Mouse (Mus musculus) embryonic facial prominence, embryonic 12.5 days (tissue): ENCODE data around the gene Ppm1l. TPM values are rescaled to one million over a fixed set of nuclear protein-coding genes. Genes with fewer than 3 reads are reported as not detected.

ENCODE experiments used
- ATAC-seq: fragments of 200-750 bp; cut with Nextera tagmentation; 2 replicates; pipeline ENCODE4 v1.8.0; 2017; ENCODE audit not compliant: insufficient number of reproducible peaks, insufficient read depth, low FRiP score, low TSS enrichment
- H3K27ac ChIP-seq: fragments of 300-500 bp; sonication (generic); 2 replicates; pipeline ENCODE4 v1.5.1; 2016; ENCODE audit warnings: mild to moderate bottlenecking
- H3K27me3 ChIP-seq: fragments of 300-500 bp; sonication (generic); 2 replicates; pipeline ENCODE4 v1.6.1; 2016; ENCODE audit warnings: mild to moderate bottlenecking, moderate library complexity
- H3K36me3 ChIP-seq: fragments of 300-500 bp; sonication (generic); 2 replicates; pipeline ENCODE4 v1.6.1; 2016; ENCODE audit warnings: mild to moderate bottlenecking
- H3K4me1 ChIP-seq: fragments of 300-500 bp; sonication (generic); 2 replicates; pipeline ENCODE4 v1.6.1; 2016
- H3K4me2 ChIP-seq: fragments of 300-500 bp; sonication (generic); replicated peaks from 2 replicates; pipeline ENCODE4 v1.6.1; 2016; ENCODE audit warnings: mild to moderate bottlenecking, moderate library complexity
- H3K4me3 ChIP-seq: fragments of 300-500 bp; sonication (generic); 2 replicates; pipeline ENCODE4 v1.5.1; 2016; ENCODE audit warnings: mild to moderate bottlenecking
- H3K9ac ChIP-seq: fragments of 300-500 bp; sonication (generic); 2 replicates; pipeline ENCODE4 v1.6.1; 2016; ENCODE audit warnings: mild to moderate bottlenecking, moderate library complexity
- H3K9me3 ChIP-seq: fragments of 300-500 bp; sonication (generic); 2 replicates; pipeline ENCODE4 v1.6.1; 2016; ENCODE audit warnings: mild to moderate bottlenecking, moderate library complexity
- WGBS: fragments of 180-500 bp; shearing (Covaris S2); methylation state at CpG from one replicate; pipeline ENCODE4 v1.1.7; 2016; 5-methylcytosine and 5-hydroxymethylcytosine counted together
- polyA plus RNA-seq: library from polyadenylated mRNA; unstranded; fragments of >200 nt; fragmentation: Nextera tagmentation; extraction: Ambion mirVana; gene quantifications from 2 replicates; pipeline ENCODE4 v1.2.1, GENCODE M21; 2016

The Ppm1l gene
- polyA plus RNA-seq, 1 experiment from 2014 or later = 11.9 TPM

GRCm38 (mm10) chr3:69593426-69593825 lies 276.8 kb downstream of the Ppm1l start:
- no peaks in the 10 kb centered on the region for H3K36me3 ChIP-seq
- no peaks in the 10 kb centered on the region for H3K9me3 ChIP-seq
- 90% methylated on average over 8 of the region's 8 CpGs for WGBS
- no peak overlapping the region for H3K4me2 ChIP-seq
- ATAC-seq = no peak
- H3K27ac ChIP-seq = no peak overlapping the region
- peaks cover 8% of the 10 kb centered on the region for H3K4me1 ChIP-seq
- no peaks in the 10 kb centered on the region for H3K27me3 ChIP-seq
- no peak overlapping the region for H3K4me3 ChIP-seq
- H3K9ac ChIP-seq = no peak overlapping the region

GRCm38 (mm10) chr3:69594071-69594470 lies 277.4 kb downstream of the Ppm1l start:
- no peak for ATAC-seq
- no peak overlapping the region for H3K4me2 ChIP-seq
- no peaks in the 10 kb centered on the region for H3K9me3 ChIP-seq
- 74% methylated on average over 9 of the region's 9 CpGs for WGBS
- peaks cover 8% of the 10 kb centered on the region for H3K4me1 ChIP-seq
- no peak overlapping the region for H3K4me3 ChIP-seq
- no peak overlapping the region for H3K9ac ChIP-seq
- no peak overlapping the region for H3K27ac ChIP-seq
- no peaks in the 10 kb centered on the region for H3K27me3 ChIP-seq
- H3K36me3 ChIP-seq = no peaks in the 10 kb centered on the region

GRCm38 (mm10) chr3:69596116-69596515 lies 279.5 kb downstream of the Ppm1l start:
- WGBS = 83% methylated on average over 3 of the region's 3 CpGs
- no peak overlapping the region for H3K4me3 ChIP-seq
- ATAC-seq = no peak
- H3K36me3 ChIP-seq = no peaks in the 10 kb centered on the region
- no peak overlapping the region for H3K4me2 ChIP-seq
- no peaks in the 10 kb centered on the region for H3K9me3 ChIP-seq
- no peaks in the 10 kb centered on the region for H3K27me3 ChIP-seq
- H3K9ac ChIP-seq = no peak overlapping the region
- H3K27ac ChIP-seq = no peak overlapping the region
- H3K4me1 ChIP-seq = peaks cover 8% of the 10 kb centered on the region

DNA sequence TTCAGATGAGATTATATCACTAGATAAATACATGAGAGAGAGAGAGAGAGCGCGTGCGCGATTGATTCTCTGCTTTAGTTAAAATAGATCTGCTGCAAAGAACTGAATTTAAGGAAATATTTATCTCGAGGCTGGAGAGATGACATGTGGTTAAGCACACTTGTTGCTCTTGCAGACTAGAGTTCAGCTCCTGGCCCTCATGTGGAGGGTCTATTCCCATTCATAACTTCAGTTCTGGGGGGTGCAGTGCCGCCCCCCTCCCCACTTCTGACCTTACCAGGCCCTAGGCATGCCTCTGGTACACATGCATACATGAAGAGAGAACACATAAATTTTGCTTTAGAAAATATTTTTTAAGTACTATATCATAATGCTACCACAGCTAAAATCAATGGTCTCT lies 280.6 kb downstream of the Ppm1l start:
- no peak for ATAC-seq
- H3K9ac ChIP-seq = no peak overlapping the region
- 84% methylated on average over 6 of the region's 6 CpGs for WGBS
- H3K4me2 ChIP-seq = peak overlapping the region; percentile 78
- no peaks in the 10 kb centered on the region for H3K27me3 ChIP-seq
- no peaks in the 10 kb centered on the region for H3K9me3 ChIP-seq
- H3K4me3 ChIP-seq = peak overlapping the region; percentile 71
- no peak overlapping the region for H3K27ac ChIP-seq
- H3K36me3 ChIP-seq = no peaks in the 10 kb centered on the region
- H3K4me1 ChIP-seq = peaks cover 8% of the 10 kb centered on the region

GRCm38 (mm10) chr3:69597816-69598215 lies 281.2 kb downstream of the Ppm1l start:
- Histone ChIP-seq H3K4me3 (peak overlapping the region; percentile 71), H3K27ac (no peak overlapping the region), H3K36me3 (no peaks in the 10 kb centered on the region), H3K4me2 (peak overlapping the region; percentile 78), H3K4me1 (peaks cover 8% of the 10 kb centered on the region), H3K9ac (peak overlapping the region; percentile 88), H3K9me3 (no peaks in the 10 kb centered on the region), H3K27me3 (no peaks in the 10 kb centered on the region)
- ATAC-seq = no peak
- 9% methylated on average over 7 of the region's 7 CpGs for WGBS

DNA sequence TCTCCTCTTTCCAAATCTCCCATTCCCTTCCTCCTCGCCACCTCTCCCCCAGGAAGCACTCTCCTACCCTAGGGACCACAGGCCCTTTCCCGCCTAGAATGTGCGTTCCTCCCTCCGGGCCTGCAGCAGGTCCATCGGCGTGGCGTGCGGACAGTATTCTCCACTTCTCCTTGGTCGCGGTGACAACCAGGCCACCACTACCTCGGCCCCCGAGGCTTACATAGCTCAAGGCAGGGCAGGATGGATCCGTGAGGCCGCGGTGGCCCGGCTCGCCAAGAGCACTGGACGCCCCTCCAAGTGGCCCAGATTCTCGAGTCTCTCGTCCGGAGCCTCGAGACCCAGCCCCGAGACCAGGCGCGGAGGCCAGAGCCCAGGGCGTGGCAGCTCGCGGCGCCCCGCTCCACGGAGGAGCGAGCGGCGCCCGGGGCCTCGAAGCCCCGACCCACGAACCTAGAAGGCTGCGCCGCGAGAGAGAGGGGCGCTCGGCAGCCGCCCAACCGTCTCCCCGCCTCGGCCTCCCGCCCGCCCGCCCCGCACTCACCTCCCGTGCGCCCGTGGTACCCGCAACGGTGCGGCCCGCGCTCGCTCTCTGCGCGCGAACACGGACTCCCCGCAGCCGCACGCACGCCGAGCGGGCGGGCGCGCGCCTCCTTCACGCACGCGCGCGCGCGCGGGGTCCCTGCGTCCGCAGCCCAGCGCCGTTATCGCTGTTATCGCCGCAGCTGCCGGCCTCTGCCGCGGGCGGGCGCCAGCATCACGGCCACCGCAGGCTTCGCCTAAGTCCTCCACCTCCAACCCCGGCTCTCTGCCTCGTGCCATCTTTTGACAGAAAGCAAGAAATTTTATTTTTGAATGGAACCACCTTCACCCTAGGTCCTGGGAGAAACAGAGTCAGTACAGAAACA lies 281.9 kb downstream of the Ppm1l start, which contains the start of gene B3galnt1:
Gene B3galnt1 (minus strand): TSS at position 700 of the 905 bp plus-strand sequence.
- Histone ChIP-seq H3K9ac (peak within 1 kb of the TSS; percentile 88), H3K9me3 (no peaks in the 10 kb centered on the region), H3K27me3 (0 out of 2 replicates have a peak, but pooled peaks cover 2% of the 10 kb centered on the region), H3K27ac (peak within 1 kb of the TSS; percentile 30; the same call in 1 of the 2 replicates), H3K4me2 (peak within 1 kb of the TSS; percentile 78), H3K36me3 (no peaks in the 10 kb centered on the region), H3K4me1 (peaks cover 8% of the 10 kb centered on the region), H3K4me3 (peak within 1 kb of the TSS; percentile 71)
- ATAC-seq = peak; percentile 80
- under 1% methylated on average over 82 of the region's 99 CpGs for WGBS

DNA sequence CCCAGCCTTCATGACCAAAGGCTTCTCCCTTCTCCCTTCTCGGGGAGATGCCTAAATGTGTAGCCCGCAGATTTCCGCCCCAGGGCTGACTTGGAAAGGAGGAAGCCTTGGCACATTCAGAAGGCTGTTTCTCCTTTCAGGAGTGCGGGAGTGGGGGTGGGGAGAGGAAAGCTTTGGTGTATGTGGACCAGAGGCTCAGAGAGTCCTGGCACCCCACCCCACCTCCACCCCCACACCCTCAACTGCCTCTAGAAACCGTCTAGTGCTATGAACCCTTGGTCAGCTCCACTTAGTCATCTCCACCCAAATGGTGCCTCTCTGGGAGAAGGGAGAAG lies 282.5 kb downstream of the Ppm1l start:
- H3K4me2 ChIP-seq = peak overlapping the region; percentile 78
- peaks cover 8% of the 10 kb centered on the region for H3K4me1 ChIP-seq
- peak overlapping the region; percentile 88; the same call in 1 of the 2 replicates for H3K9ac ChIP-seq
- peak overlapping the region; percentile 71 for H3K4me3 ChIP-seq
- no peak overlapping the region for H3K27ac ChIP-seq
- 0 out of 2 replicates have a peak, but pooled peaks cover 3% of the 10 kb centered on the region for H3K27me3 ChIP-seq
- no peaks in the 10 kb centered on the region for H3K36me3 ChIP-seq
- peak; percentile 12; the same call in 1 of the 2 replicates for ATAC-seq
- WGBS = 11% methylated on average over 5 of the region's 5 CpGs
- H3K9me3 ChIP-seq = no peaks in the 10 kb centered on the region

DNA sequence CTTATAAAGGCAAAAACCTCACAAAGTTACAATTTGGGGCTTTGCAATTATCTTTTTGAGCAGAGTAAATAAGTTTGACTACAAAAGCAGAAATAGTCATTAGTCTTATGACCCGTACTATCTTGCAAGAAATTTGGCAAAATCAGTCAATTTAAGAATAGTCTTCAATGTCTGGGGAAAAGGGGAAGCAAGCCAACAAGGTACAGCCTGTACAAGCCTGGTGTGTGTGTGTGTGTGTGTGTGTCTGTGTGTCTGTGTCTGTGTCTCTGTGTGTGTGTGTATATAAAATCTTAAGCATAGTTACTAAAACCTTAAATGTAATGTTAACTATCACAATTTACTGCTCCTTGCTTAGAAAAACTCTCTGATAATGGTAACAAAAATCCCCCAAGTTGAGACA lies 290.3 kb downstream of the Ppm1l start:
- Histone ChIP-seq H3K4me2 (no peak overlapping the region), H3K27me3 (0 out of 2 replicates have a peak, but pooled peaks cover 3% of the 10 kb centered on the region), H3K4me3 (no peak overlapping the region), H3K9me3 (no peaks in the 10 kb centered on the region), H3K9ac (no peak overlapping the region), H3K4me1 (no peaks in the 10 kb centered on the region), H3K36me3 (no peaks in the 10 kb centered on the region), H3K27ac (no peak overlapping the region)
- no peak for ATAC-seq
- 86% methylated on average over 1 of the region's 1 CpGs for WGBS

- 22% methylated on average over 1 of the region's 1 CpGs for whole genome bisulfite sequencing
- Histone ChIP-seq H3K36me3 (no peaks in the 10 kb centered on the region), H3K9ac (no peak overlapping the region), H3K4me2 (no peak overlapping the region), H3K27me3 (0 out of 2 replicates have a peak, but pooled peaks cover 3% of the 10 kb centered on the region), H3K27ac (no peak overlapping the region), H3K9me3 (peaks cover 2% of the 10 kb centered on the region; the same call in 1 of the 2 replicates), H3K4me3 (no peak overlapping the region), H3K4me1 (no peaks in the 10 kb centered on the region)
- no peak for ATAC-seq
Measured at GRCm38 (mm10) chr3:69607468-69607867, 290.8 kb downstream of the Ppm1l start.

- no peak for ATAC-seq
- 0 out of 2 replicates have a peak, but pooled peaks cover 3% of the 10 kb centered on the region for H3K27me3 ChIP-seq
- no peak overlapping the region for H3K9ac ChIP-seq
- no peak overlapping the region for H3K27ac ChIP-seq
- H3K9me3 ChIP-seq = peaks cover 6% of the 10 kb centered on the region; the same call in 1 of the 2 replicates
- no peaks in the 10 kb centered on the region for H3K4me1 ChIP-seq
- H3K4me3 ChIP-seq = no peak overlapping the region
- 87% methylated on average over 5 of the region's 5 CpGs for WGBS
- no peak overlapping the region for H3K4me2 ChIP-seq
- H3K36me3 ChIP-seq = no peaks in the 10 kb centered on the region
Measured at GRCm38 (mm10) chr3:69607909-69608308, 291.2 kb downstream of the Ppm1l start.
